ENCODE assay signal across 8 mouse cellular contexts in genomic region chr2:72203609-72204008, GRCm38 (mm10).
DNase-seq lines count a peak whose midpoint lies in the region; ATAC-seq and TF ChIP-seq lines count a peak whose summit lies in the region.

No protein-coding gene starts in this region.

- DNase-seq in 3T3-L1 (ENCODE audit: low read depth, low spot score), result peak; percentile 72
- DNase-seq in kidney, postnatal 0 days (ENCODE audit: low spot score), result peak; percentile 94
- DNase-seq in liver, embryonic 11.5 days (ENCODE audit: low spot score), result peak; percentile 55
- peak; percentile 80 for DNase-seq in neural tube, embryonic 11.5 days (ENCODE audit: low spot score)

- no peak for TF ChIP-seq POLR2A in bone marrow macrophage, adult 2 months (IDR thresholded peaks at IDR 0.05; ENCODE audit: borderline replicate concordance, low read depth, low read length)
- no peak for TF ChIP-seq POLR2A in embryonic fibroblast, embryonic 13.5 days (IDR thresholded peaks at IDR 0.05; ENCODE audit: low read depth, low read length)

- H3K4me2 ChIP-seq in heart, embryonic 13.5 days, result peak overlapping the region; percentile 47
- peak overlapping the region; percentile 31 for H3K4me2 ChIP-seq in kidney, postnatal 0 days (ENCODE audit: low read length)
- H3K4me2 ChIP-seq in liver, embryonic 11.5 days, result peak overlapping the region; percentile 31; the same call in 1 of the 2 replicates
- no peak overlapping the region for H3K4me2 ChIP-seq in neural tube, embryonic 11.5 days (ENCODE audit: low read depth)
- H3K4me2 ChIP-seq in stomach, embryonic 16.5 days (ENCODE audit: low read depth, low read length), result peak overlapping the region; percentile 54

- no peak overlapping the region for H3K4me3 ChIP-seq in bone marrow macrophage, adult 2 months (ENCODE audit: insufficient read depth, low read length)
- no peak overlapping the region for H3K4me3 ChIP-seq in embryonic fibroblast, embryonic 13.5 days (ENCODE audit: insufficient read depth, low read length)
- no peak overlapping the region for H3K4me3 ChIP-seq in heart, embryonic 13.5 days
- H3K4me3 ChIP-seq in kidney, postnatal 0 days (replicated peaks; ENCODE audit: low read depth, low read length), result no peak overlapping the region
- H3K4me3 ChIP-seq in liver, embryonic 11.5 days (ENCODE audit: low read depth, low read length), result no peak overlapping the region
- H3K4me3 ChIP-seq in neural tube, embryonic 11.5 days (ENCODE audit: low read depth, low read length), result no peak overlapping the region
- H3K4me3 ChIP-seq in stomach, embryonic 16.5 days (replicated peaks; ENCODE audit: low read length), result peak overlapping the region; percentile 37

- no peak for ATAC-seq in heart, embryonic 13.5 days (ENCODE audit: extremely low read depth, insufficient number of reproducible peaks, low FRiP score, low TSS enrichment)
- peak; percentile 84 for ATAC-seq in kidney, postnatal 0 days (replicated peaks; ENCODE audit: low FRiP score, low read depth)
- ATAC-seq in liver, embryonic 11.5 days (replicated peaks; ENCODE audit: low FRiP score), result peak; percentile 41; the same call in 1 of the 2 replicates
- peak; percentile 68; the same call in 1 of the 2 replicates for ATAC-seq in neural tube, embryonic 11.5 days (ENCODE audit: insufficient read depth, low FRiP score, low TSS enrichment)
- ATAC-seq in stomach, embryonic 16.5 days (ENCODE audit: insufficient read depth, low FRiP score), result peak; percentile 87; the same call in 1 of the 2 replicates

- peaks cover 31% of the 10 kb centered on the region for H3K4me1 ChIP-seq in bone marrow macrophage, adult 2 months (ENCODE audit: control insufficient read depth, insufficient read depth, low read length)
- H3K4me1 ChIP-seq in embryonic fibroblast, embryonic 13.5 days (ENCODE audit: control insufficient read depth, insufficient read depth, low read length), result no peaks in the 10 kb centered on the region; the same call in 1 of the 2 replicates
- H3K4me1 ChIP-seq in heart, embryonic 13.5 days, result peaks cover 60% of the 10 kb centered on the region
- 0 out of 2 replicates have a peak, but pooled peaks cover 7% of the 10 kb centered on the region for H3K4me1 ChIP-seq in kidney, postnatal 0 days (replicated peaks; ENCODE audit: insufficient read depth, low read length)
- H3K4me1 ChIP-seq in liver, embryonic 11.5 days (replicated peaks; ENCODE audit: control insufficient read depth, insufficient read depth, low read length), result peaks cover 3% of the 10 kb centered on the region; the same call in 1 of the 2 replicates
- no peaks in the 10 kb centered on the region for H3K4me1 ChIP-seq in neural tube, embryonic 11.5 days (ENCODE audit: control insufficient read depth, insufficient read depth, low read length)
- peaks cover 19% of the 10 kb centered on the region for H3K4me1 ChIP-seq in stomach, embryonic 16.5 days (ENCODE audit: control insufficient read depth, insufficient read depth, low read length)

- no peaks in the 10 kb centered on the region for H3K9me3 ChIP-seq in heart, embryonic 13.5 days
- no peaks in the 10 kb centered on the region for H3K9me3 ChIP-seq in kidney, postnatal 0 days (replicated peaks; ENCODE audit: low read length)
- no peaks in the 10 kb centered on the region for H3K9me3 ChIP-seq in liver, embryonic 11.5 days (ENCODE audit: control insufficient read depth, low read length)
- no peaks in the 10 kb centered on the region for H3K9me3 ChIP-seq in neural tube, embryonic 11.5 days (ENCODE audit: control insufficient read depth, low read length)
- H3K9me3 ChIP-seq in stomach, embryonic 16.5 days (replicated peaks; ENCODE audit: control insufficient read depth, low read length), result no peaks in the 10 kb centered on the region

- no peaks in the 10 kb centered on the region for H3K36me3 ChIP-seq in heart, embryonic 13.5 days
- no peaks in the 10 kb centered on the region for H3K36me3 ChIP-seq in kidney, postnatal 0 days (ENCODE audit: insufficient read depth, low read length)
- no peaks in the 10 kb centered on the region for H3K36me3 ChIP-seq in liver, embryonic 11.5 days (ENCODE audit: control insufficient read depth, insufficient read depth, low read length)
- H3K36me3 ChIP-seq in neural tube, embryonic 11.5 days (ENCODE audit: control insufficient read depth, insufficient read depth, low read length), result no peaks in the 10 kb centered on the region
- H3K36me3 ChIP-seq in stomach, embryonic 16.5 days (ENCODE audit: control insufficient read depth, insufficient read depth, low read length), result no peaks in the 10 kb centered on the region

- 11% methylated on average over 5 of the region's 5 CpGs for WGBS in heart, embryonic 13.5 days
- 14% methylated on average over 5 of the region's 5 CpGs for WGBS in kidney, postnatal 0 days
- 15% methylated on average over 5 of the region's 5 CpGs for WGBS in liver, embryonic 11.5 days
- 11% methylated on average over 5 of the region's 5 CpGs for WGBS in neural tube, embryonic 11.5 days
- WGBS in stomach, embryonic 16.5 days, result 10% methylated on average over 5 of the region's 5 CpGs

- TF ChIP-seq CTCF in bone marrow macrophage, adult 2 months (IDR thresholded peaks at IDR 0.05; ENCODE audit: low read depth, low read length), result peak; percentile 68
- peak; percentile 36; the same call in 1 of the 2 replicates for TF ChIP-seq CTCF in embryonic fibroblast, embryonic 13.5 days (IDR thresholded peaks at IDR 0.05; ENCODE audit: borderline replicate concordance, insufficient read depth, low read length)
- TF ChIP-seq CTCF in kidney, postnatal 0 days (IDR thresholded peaks at IDR 0.05; ENCODE audit: low read depth), result peak; percentile 96

- H3K27me3 ChIP-seq in heart, embryonic 13.5 days (replicated peaks), result no peaks in the 10 kb centered on the region; the same call in 1 of the 2 replicates
- H3K27me3 ChIP-seq in kidney, postnatal 0 days (ENCODE audit: insufficient read depth, low read length), result no peaks in the 10 kb centered on the region
- H3K27me3 ChIP-seq in liver, embryonic 11.5 days (replicated peaks; ENCODE audit: control insufficient read depth, insufficient read depth, low read length), result no peaks in the 10 kb centered on the region
- no peaks in the 10 kb centered on the region for H3K27me3 ChIP-seq in neural tube, embryonic 11.5 days (ENCODE audit: control insufficient read depth, insufficient read depth, low read length)
- no peaks in the 10 kb centered on the region; the same call in 1 of the 2 replicates for H3K27me3 ChIP-seq in stomach, embryonic 16.5 days (ENCODE audit: control insufficient read depth, insufficient read depth, low read length)

- no peak overlapping the region for H3K27ac ChIP-seq in bone marrow macrophage, adult 2 months (ENCODE audit: insufficient read depth, low read depth, low read length)
- H3K27ac ChIP-seq in embryonic fibroblast, embryonic 13.5 days (ENCODE audit: insufficient read depth, low read length), result no peak overlapping the region
- H3K27ac ChIP-seq in heart, embryonic 13.5 days (replicated peaks), result 0 out of 2 replicates have a peak overlapping the region, but pooled peaks have one; percentile 84
- no peak overlapping the region for H3K27ac ChIP-seq in kidney, postnatal 0 days
- no peak overlapping the region for H3K27ac ChIP-seq in liver, embryonic 11.5 days (ENCODE audit: low read depth, low read length)
- no peak overlapping the region for H3K27ac ChIP-seq in neural tube, embryonic 11.5 days (ENCODE audit: low read depth, low read length)
- no peak overlapping the region for H3K27ac ChIP-seq in stomach, embryonic 16.5 days (ENCODE audit: low read length)

- H3K9ac ChIP-seq in heart, embryonic 13.5 days, result peak overlapping the region; percentile 60; the same call in 1 of the 2 replicates
- H3K9ac ChIP-seq in kidney, postnatal 0 days (ENCODE audit: low read depth, low read length), result no peak overlapping the region
- H3K9ac ChIP-seq in liver, embryonic 11.5 days (ENCODE audit: low read depth, low read length), result no peak overlapping the region
- H3K9ac ChIP-seq in neural tube, embryonic 11.5 days (ENCODE audit: low read length), result no peak overlapping the region
- H3K9ac ChIP-seq in stomach, embryonic 16.5 days (ENCODE audit: low read length), result peak overlapping the region; percentile 8; the same call in 1 of the 2 replicates

Comparison
In these comparisons a context has a peak if more than half of its experiments do, and no peak if none do; other contexts are left out.
1. CTCF ChIP-seq: peak in every context shown above with its lines; median percentile 96 in kidney, postnatal 0 days; 68 in bone marrow macrophage, adult 2 months; 36 in embryonic fibroblast, embryonic 13.5 days.
2. H3K9ac ChIP-seq: peak in heart, embryonic 13.5 days (single experiment) and stomach, embryonic 16.5 days (single experiment); none in kidney, postnatal 0 days (single experiment), liver, embryonic 11.5 days (single experiment) and neural tube, embryonic 11.5 days (single experiment).
3. Peak in every context shown above with its lines, with median percentiles within 50 percentile points of each other: DNase-seq.